Mouse (Mus musculus) fibroblast of lung, adult 2 months (primary cell): ENCODE measurements at regions not wholly inside any gene's neighbourhood (a gene's known extent, or its start where the extent isn't known, plus 50 kb on each side); places are given as distances from the start of the nearest gene placed in this dataset.
A peak's percentile ranks its signal among the peaks of the same experiment; 100 is the strongest.

ENCODE experiments used
- DNase-seq: peaks from one replicate; pipeline ENCODE4 v3.0.0-alpha.2; 2011; ENCODE audit warnings: low read depth

DNA sequence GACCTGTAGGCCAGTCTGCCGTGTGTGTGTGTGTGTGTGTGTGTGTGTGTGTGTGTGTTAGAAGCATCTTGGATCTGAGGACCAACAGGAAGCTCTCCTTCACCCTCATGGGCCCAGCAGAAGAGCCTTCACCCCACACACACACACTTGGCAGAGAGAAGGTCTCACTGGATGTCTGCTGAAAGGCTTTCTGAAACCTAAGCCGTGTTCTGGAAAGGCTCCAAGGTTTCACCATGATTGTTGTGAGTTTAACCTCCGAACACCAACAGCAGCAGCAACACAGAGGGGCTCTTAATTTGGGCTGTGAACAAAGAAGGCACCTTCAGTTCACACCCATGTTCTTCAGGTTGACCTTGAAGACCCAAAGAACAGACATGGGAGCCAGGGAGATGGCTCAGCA is 124.9 kb upstream of the Dynlrb2 start:
- DNase-seq = no peak

- no peak for DNase-seq
These were observed 129.0 kb upstream of the Dynlrb2 start for GRCm38 (mm10) chr8:116375758-116376157.

DNA sequence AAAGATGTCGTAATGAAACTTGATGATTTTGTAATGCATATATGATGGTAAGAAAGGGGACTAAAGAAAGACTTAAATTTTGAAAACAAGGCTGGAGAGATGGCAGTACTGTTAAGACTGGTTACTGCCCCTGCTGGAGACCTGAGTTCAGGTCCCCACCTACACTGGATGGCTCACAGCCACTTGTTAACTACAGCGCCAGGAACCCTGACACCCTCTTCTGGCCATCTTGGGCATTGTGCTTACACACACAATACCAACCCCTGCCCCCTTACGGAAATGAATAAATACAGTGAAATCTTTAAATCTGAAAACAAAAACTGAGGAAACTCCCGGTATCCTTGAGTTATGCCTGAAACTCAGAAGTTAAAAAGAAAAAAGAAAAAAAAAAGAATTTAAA is 131.7 kb upstream of the Dynlrb2 start:
- no peak for DNase-seq

DNA sequence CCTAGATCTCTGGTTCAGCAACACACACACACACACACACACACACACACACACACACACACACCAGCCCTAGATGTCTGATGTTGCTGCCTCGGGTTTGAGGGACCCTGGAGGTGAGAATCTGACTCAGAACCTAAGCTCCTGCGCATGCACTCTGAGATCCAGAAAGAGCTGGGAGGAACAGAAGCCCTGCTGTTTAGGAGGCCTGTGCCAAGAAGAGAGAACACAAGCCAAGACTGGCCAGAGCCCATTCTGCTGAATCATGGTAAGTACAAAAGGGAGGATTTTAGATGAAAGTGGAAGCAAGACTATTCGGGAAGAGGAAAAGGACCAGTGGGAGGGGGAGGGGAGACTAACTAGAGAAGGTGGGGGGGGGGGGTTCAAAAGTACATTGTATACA is 132.2 kb upstream of the Dynlrb2 start:
- peak; percentile 81 for DNase-seq

- DNase-seq = no peak
These were observed 132.7 kb upstream of the Dynlrb2 start for GRCm38 (mm10) chr8:116372056-116372455.

GRCm38 (mm10) chr8:116367491-116367890 is 137.3 kb upstream of the Dynlrb2 start:
- DNase-seq = no peak

DNA sequence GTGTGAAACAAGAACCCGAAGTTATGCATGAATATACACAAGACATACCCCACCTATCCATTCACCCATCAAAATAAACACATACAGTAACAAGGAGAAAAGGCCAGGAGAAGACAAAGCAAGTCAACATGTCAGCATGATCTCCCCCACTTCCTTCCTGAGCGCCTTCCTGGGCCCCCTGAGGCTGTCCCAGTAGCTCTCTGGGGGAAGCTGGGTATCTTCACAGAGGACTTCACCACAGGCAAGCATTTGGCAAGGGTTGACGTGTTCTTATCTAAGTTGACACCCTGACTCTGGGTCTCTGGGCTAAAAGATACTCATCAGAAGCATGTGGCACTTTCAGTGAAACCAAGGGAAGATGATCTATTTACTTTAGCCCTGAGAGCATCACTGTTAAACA is 138.1 kb upstream of the Dynlrb2 start:
- no peak for DNase-seq

DNA sequence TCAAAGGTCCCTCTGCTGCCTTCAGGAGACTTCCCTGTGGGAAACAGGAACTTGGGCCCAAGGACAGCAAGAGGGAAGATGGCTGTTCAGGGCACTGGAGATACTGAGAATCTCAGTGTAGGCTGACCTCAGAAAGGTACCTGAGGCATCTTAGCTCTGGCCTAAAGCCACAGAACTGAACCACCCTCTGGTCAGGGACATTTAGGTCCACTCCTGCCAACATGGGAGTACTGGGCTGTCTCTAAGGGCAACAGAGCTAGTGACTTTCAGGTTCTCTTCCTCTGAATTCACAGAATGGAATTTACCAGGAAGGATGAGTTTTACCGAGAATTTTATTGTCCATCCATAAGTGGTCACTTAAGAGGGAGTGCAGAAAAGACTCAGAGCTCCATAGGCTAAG is 140.0 kb upstream of the Dynlrb2 start:
- DNase-seq = no peak

GRCm38 (mm10) chr8:116364172-116364571 is 140.6 kb upstream of the Dynlrb2 start:
- DNase-seq = no peak

DNA sequence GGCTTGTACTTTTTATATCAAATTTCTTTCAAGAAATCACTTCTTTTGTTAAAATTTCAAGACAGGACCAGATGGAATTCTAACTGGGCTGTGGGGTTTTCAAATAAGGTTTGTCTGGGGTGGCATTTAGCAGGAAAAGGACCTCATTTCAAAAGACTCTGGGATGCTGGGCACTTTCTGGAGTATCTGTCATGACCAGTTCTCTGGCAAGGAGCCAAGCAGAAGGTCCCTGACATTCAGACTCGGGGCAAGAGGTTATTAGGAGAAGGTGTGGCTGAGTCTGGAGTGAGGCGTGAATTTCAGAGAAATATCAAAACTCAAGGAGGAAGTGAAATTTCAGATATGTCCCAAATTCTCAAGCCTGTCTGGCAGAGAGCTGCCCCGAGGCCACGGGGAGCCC is 142.4 kb upstream of the Dynlrb2 start:
- no peak for DNase-seq

GRCm38 (mm10) chr8:116359761-116360160 is 145.0 kb upstream of the Dynlrb2 start:
- no peak for DNase-seq

DNA sequence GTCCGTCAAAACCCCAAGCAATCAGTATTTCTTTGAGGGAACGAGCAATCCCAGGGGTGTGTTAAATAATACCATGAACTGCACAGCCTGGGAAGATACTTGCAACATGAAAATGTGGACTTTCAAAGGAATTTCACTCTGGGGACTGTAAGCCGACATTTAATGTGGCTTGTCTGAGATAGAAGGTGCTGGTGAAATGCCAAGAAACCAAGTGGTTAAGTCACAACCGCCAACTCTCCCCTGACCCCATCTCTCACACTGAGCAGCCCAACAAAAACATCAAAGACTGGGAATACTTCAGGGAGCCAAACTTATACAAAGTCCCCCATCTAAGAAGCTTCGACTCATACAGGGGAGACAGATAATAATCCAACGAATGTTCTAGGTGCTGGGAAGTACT is 150.0 kb upstream of the Dynlrb2 start:
- no peak for DNase-seq

- no peak for DNase-seq
These were observed 150.9 kb upstream of the Dynlrb2 start for GRCm38 (mm10) chr8:116353911-116354310.

DNA sequence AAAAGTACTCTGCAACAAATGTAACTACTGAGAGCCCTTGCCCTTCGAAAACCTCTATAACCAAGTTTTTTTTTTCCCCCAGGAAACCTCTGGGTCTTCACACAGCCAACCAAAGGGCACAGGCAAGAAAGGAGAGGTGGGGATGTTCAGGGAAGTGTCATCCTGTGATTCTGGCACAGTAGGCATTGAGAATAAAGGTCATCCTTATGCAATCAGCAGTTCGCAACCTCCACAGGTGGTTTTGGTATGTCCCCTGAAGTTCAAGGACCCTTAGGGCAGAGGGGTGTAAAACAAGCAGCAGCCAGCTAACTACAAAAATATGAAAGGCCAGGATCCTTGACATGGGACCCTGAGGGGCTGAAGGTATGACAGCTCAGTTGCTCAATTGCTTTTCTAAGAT is 152.1 kb upstream of the Dynlrb2 start:
- no peak for DNase-seq

DNA sequence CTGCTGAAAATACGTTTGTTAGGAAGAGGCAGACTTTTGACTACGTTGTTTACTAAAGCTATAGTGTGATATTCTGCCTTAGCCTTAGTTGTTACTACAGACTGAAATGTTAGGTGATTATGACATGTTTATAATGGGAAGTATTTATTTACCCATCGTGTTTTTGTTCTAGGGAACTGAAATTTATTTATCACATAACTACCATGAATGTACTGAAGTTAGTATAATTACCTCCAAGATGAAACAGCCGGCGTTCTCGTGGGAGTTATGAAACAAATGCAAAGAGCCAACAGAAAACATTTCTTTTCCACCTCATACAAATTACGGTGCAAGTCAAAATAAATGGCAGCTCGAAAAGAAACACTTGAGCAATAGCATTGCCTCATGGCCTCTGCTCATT is 155.8 kb upstream of the Dynlrb2 start:
- DNase-seq = no peak

GRCm38 (mm10) chr8:116346990-116347389 is 157.8 kb upstream of the Dynlrb2 start:
- DNase-seq = no peak

DNA sequence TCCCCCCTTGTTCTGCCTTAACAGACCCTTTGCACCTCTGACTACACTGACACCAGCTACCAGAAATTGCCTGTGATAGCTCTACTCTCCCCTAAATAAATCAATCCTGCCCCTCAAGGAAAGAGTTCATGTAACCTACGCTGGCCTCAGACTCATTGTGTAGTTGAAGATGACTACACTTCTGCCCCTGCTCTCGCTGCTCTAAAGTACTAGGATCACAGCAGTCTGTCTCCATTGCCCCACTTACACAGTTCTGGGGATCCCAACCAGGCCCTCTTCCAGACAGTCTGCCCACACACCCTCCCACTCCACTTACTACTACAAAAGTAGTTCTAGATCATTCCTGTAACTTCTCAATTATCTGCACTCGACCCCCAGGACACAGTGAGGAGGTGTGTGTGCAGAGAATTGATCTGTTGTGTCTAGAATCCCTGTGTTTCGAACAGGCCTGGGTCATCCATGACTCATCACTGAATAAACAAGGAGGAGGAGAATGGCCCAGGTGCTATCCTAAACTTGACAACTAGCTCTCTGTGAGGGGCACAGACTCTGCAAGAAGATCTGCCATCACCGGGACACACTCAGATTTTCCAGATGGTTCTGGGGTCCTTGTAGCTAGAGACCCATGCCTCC is 160.1 kb upstream of the Dynlrb2 start:
- DNase-seq = no peak

DNA sequence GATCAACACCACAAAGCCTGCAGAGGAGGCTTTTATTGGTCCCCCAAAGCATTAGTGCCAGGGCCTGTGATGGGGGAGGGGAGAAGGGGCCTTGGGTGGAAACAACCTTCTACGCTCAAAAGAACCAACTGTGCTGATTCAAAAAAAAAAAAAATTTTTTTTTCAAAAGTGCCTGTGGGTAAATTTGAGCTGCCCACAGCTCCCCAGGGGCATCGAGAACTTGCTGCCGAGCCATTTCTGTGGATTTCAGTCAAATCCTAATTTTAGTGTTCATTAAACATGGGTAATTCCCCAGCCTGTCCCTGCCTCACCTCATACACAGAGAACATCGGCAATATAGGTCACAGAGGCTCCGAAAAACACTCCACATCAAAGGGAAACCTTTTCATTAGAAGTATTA is 161.2 kb upstream of the Dynlrb2 start:
- no peak for DNase-seq

GRCm38 (mm10) chr8:116334772-116335171 is 170.0 kb upstream of the Dynlrb2 start:
- DNase-seq = no peak

DNA sequence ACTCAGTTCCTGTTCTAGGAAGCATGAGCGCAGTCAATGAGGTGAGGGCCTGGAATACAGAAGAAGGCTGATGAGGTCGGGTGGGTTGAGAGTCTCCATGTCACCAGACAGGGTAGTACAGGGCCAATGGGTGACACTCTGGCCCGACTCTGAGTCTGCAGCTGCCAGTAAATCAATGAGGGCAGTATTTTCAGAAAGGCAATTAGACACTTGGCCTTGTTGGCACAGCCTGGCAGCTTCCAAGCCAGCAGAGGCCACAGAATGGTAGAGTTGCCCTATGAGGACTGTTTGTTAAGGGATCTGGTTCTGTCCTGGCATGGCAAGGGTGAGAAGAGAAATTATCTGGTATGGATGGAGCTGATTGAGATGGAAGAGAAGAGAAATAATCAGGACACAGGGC is 170.7 kb upstream of the Dynlrb2 start:
- no peak for DNase-seq

DNA sequence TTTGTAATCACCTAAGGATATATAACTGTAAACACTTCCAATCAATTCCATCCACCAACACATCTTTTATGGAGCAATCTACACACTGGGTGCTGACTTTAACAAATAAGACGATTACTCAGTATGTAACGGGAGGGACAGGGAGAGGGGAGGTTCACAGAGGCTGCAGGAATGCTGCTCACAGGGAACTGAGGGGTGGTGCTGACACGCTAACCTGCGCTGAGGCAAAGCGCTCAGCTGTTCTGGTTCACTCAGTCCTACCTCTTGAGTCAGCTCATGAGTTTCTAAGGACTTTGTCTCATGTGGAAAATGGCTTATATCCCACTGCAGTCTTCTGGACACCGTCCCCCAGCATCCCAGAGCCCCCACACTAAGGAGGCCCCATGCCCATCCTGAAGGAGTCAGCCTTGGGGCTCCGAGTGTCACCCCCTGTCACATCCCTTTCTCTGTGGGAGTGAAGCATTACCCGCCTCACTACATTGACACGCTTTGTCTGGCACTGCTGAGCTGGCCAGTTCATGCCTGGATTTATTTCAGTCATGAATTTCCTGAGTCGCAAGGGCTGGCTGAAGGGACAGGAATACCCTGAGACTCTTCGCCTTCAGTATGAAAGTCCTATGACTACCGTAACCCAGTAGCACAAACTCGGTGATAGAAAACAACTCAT is 184.6 kb upstream of the Dynlrb2 start:
- DNase-seq = no peak

GRCm38 (mm10) chr8:116315410-116315809 is 189.4 kb upstream of the Dynlrb2 start:
- DNase-seq = no peak

- DNase-seq = no peak
These were observed 190.2 kb upstream of the Dynlrb2 start for GRCm38 (mm10) chr8:116314429-116315092.

GRCm38 (mm10) chr8:116298891-116299290 is 205.9 kb upstream of the Dynlrb2 start:
- DNase-seq = no peak
